Mouse (Mus musculus) hindbrain, embryonic 12.5 days (tissue): Measurements from ENCODE around the gene Lrp6. TPM values are rescaled to one million over a fixed set of nuclear protein-coding genes. Genes with fewer than 3 reads are reported as not detected.

Experiments used
- ATAC-seq: fragments of 200-750 bp; cut with Nextera tagmentation; 2 replicates; pipeline ENCODE4 v1.8.0; 2017; ENCODE audit warnings: moderate TSS enrichment; ENCODE audit not compliant: low FRiP score
- H3K27ac ChIP-seq: fragments of 300-500 bp; sonication (generic); 2 replicates; pipeline ENCODE4 v1.5.1; 2016; ENCODE audit warnings: mild to moderate bottlenecking
- H3K27me3 ChIP-seq: fragments of 300-500 bp; sonication (generic); 2 replicates; pipeline ENCODE4 v1.6.1; 2016; ENCODE audit warnings: mild to moderate bottlenecking
- H3K36me3 ChIP-seq: fragments of 300-500 bp; sonication (generic); 2 replicates; pipeline ENCODE4 v1.6.1; 2016; ENCODE audit warnings: mild to moderate bottlenecking
- H3K4me1 ChIP-seq: fragments of 300-500 bp; sonication (generic); 2 replicates; pipeline ENCODE4 v1.6.1; 2016
- H3K4me2 ChIP-seq: fragments of 300-500 bp; sonication (generic); replicated peaks from 2 replicates; pipeline ENCODE4 v1.6.1; 2016; ENCODE audit warnings: mild to moderate bottlenecking
- H3K4me3 ChIP-seq: fragments of 300-500 bp; sonication (generic); 2 replicates; pipeline ENCODE4 v1.5.1; 2016; ENCODE audit warnings: mild to moderate bottlenecking
- H3K9ac ChIP-seq: fragments of 300-500 bp; sonication (generic); 2 replicates; pipeline ENCODE4 v1.6.1; 2016; ENCODE audit warnings: mild to moderate bottlenecking, moderate library complexity
- H3K9me3 ChIP-seq: fragments of 300-500 bp; sonication (generic); replicated peaks from 2 replicates; pipeline ENCODE4 v1.6.1; 2016; ENCODE audit warnings: mild to moderate bottlenecking
- WGBS: fragments of 180-500 bp; shearing (Covaris S2); methylation state at CpG from one replicate; pipeline ENCODE4 v1.1.7; 2016; 5-methylcytosine and 5-hydroxymethylcytosine counted together
- polyA plus RNA-seq: library from polyadenylated mRNA; unstranded; fragments of >200 nt; fragmentation: Nextera tagmentation; extraction: Ambion mirVana; gene quantifications from 2 replicates; pipeline ENCODE4 v1.2.1, GENCODE M21; 2016

The Lrp6 gene
- polyA plus RNA-seq, 1 experiment from 2014 or later = 39.2 TPM

DNA sequence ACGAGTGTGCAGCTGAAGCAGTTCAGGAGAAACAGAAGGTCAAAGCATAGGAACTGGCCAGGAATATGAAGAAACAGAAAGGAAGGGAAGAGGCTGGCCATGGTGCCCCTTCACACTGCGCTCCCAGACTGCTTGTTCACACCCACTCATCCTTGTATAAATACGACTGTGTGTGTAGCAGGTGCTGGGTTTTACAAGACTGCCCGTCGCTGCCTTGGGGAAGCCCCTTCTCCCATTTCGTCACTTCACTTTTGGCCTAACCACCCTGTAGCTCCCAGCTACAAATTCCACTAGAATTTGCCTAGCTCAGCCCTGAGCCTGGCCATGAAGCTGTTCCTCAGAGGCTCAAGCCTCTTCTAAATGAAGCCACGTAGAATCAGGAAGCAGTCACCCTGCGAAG lies 146.4 kb downstream of the Lrp6 start:
- Histone ChIP-seq H3K27ac (no peak overlapping the region), H3K4me2 (no peak overlapping the region), H3K36me3 (no peaks in the 10 kb centered on the region), H3K27me3 (no peaks in the 10 kb centered on the region), H3K4me1 (peaks cover 1% of the 10 kb centered on the region; the same call in 1 of the 2 replicates), H3K9ac (no peak overlapping the region), H3K4me3 (no peak overlapping the region), H3K9me3 (no peaks in the 10 kb centered on the region)
- WGBS = 86% methylated on average over 8 of the region's 8 CpGs
- no peak for ATAC-seq

DNA sequence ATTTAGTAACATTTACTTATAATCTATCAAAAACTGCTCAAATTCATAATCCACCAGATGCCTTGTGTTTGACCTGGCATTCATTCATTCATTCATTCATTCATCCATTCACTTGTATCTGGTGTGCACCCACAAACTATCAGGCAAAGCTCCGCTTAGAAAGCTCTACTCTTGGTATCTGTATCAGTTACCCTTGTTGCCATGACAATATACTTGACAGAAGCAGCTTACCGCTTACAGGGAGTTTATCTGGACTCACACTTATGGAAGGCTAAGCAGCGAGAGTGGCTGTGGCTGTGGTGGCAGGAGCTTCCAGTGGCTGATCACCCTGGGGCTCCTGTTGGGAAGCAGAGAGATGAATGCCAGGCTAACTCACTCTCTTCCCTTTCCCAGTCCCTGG lies 148.9 kb downstream of the Lrp6 start:
- no peak overlapping the region for H3K27ac ChIP-seq
- no peaks in the 10 kb centered on the region for H3K27me3 ChIP-seq
- H3K36me3 ChIP-seq = no peaks in the 10 kb centered on the region
- no peaks in the 10 kb centered on the region for H3K9me3 ChIP-seq
- H3K4me1 ChIP-seq = no peaks in the 10 kb centered on the region
- no peak overlapping the region for H3K9ac ChIP-seq
- no peak for ATAC-seq
- H3K4me3 ChIP-seq = no peak overlapping the region
- H3K4me2 ChIP-seq = no peak overlapping the region
- 78% methylated on average over 3 of the region's 3 CpGs for WGBS

DNA sequence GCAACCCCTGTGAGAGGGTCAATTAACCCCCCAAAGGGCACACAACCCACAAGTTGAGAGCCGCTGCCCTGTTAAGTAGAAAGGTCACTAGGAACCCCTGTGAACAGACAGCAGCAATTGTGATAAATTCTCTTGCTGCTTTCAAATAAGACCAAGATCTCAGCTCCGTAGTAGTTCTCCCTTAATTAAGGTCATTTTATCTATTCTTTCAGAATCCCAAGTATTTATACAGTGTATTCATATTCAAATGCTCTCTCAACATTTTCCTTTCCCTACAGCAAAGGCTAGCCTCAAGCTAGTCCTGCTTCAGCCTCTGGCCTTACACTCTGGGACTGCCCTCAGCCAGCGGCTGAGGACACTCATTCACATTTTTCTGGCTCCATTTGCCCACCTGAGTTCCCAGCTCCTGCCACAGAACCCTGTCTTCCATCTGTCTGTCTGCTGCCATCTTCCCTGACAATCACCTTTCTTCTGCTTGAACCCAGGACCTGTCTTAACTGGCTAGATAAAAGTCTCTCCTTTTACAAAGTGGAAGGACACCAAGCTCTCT lies 150.1 kb downstream of the Lrp6 start:
- WGBS = 47% methylated on average over 3 of the region's 3 CpGs
- Histone ChIP-seq H3K36me3 (no peaks in the 10 kb centered on the region), H3K27ac (no peak overlapping the region), H3K9ac (no peak overlapping the region), H3K4me2 (no peak overlapping the region), H3K4me1 (no peaks in the 10 kb centered on the region), H3K9me3 (no peaks in the 10 kb centered on the region), H3K27me3 (no peaks in the 10 kb centered on the region), H3K4me3 (no peak overlapping the region)
- ATAC-seq = no peak

DNA sequence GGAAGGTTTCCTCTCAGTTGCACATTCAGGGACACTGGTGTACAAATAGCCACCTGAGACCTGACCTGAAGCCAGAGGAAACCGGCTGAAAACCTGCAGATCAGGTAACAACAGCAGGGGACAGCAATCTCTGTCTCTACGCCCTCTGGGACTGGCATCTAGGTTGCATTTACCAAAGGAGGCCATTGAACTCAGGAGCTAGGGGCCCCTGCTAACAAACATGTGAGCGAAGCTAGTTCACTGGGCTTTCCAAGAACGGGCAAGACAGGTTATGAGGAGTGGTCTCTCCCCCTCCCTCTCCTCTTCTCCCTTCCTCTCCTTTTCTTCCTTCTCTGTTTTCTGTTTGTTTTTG lies 152.3 kb downstream of the Lrp6 start:
- no peak overlapping the region for H3K27ac ChIP-seq
- no peak overlapping the region for H3K4me3 ChIP-seq
- H3K4me2 ChIP-seq = no peak overlapping the region
- H3K36me3 ChIP-seq = no peaks in the 10 kb centered on the region
- no peak overlapping the region for H3K9ac ChIP-seq
- no peak for ATAC-seq
- no peaks in the 10 kb centered on the region for H3K4me1 ChIP-seq
- 74% methylated on average over 4 of the region's 4 CpGs for WGBS
- no peaks in the 10 kb centered on the region for H3K9me3 ChIP-seq
- no peaks in the 10 kb centered on the region for H3K27me3 ChIP-seq

DNA sequence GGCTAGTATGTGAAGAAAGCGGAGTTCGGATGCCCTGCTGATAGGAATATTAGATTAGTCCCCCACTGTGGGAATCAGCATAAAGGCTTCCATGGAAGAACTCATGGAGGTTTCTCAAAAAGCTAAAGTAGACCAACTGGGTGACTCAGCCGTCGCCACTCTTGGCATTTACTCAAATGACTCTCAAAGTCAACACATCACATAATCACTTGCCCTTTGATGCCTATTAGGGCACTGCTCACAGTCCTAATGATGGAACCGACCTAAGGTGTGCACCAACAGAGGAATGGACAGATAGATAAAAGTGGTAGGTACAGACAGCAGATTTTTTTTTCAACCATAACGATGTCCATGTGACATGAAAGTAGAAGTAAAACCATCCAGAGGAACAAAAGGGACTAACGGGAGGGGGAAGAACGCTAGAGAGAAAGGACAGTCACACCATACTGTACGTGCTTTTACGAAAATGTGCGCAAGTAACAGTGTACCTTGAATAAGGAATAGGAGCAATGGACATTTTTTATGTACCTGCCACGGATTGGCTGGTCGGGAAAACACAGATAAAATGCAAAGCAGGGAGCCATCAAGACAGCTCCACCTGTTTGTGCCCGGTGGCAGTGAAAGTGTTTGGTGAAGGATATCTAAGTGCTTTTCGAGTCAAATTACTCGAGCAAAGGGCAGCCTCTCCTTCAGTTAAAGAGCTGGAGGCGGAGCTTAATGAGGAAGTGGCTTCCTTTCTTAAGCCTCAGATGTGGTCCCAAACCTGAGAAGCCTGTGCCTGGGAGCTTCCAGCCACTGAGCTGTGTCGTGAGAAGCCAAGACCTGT lies 152.8 kb downstream of the Lrp6 start:
- WGBS = 62% methylated on average over 18 of the region's 18 CpGs
- H3K9me3 ChIP-seq = no peaks in the 10 kb centered on the region
- H3K4me1 ChIP-seq = no peaks in the 10 kb centered on the region
- no peak overlapping the region for H3K4me3 ChIP-seq
- no peak overlapping the region for H3K27ac ChIP-seq
- no peak overlapping the region for H3K9ac ChIP-seq
- H3K27me3 ChIP-seq = no peaks in the 10 kb centered on the region
- ATAC-seq = no peak
- no peak overlapping the region for H3K4me2 ChIP-seq
- H3K36me3 ChIP-seq = no peaks in the 10 kb centered on the region

DNA sequence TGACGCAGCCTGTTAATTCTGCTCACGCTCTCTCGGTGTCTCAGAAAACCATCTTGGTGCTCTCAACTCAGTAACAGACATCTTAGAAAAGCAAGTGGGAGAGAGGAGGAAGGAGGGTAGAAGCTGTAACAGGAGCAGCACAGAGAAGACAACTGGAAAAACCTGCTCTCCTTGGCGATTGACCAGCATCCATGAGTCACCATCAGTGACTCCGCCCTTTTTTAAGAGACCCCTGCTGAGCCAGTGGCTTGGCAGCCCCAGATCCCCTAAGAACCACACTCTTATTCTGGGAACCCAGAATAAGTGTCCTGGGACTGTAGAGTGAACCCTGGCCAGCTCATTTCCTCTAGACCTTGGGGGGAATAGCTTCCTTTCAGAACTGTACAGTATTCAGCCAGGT lies 159.5 kb downstream of the Lrp6 start:
- no peaks in the 10 kb centered on the region for H3K4me1 ChIP-seq
- H3K27ac ChIP-seq = no peak overlapping the region
- H3K4me3 ChIP-seq = no peak overlapping the region
- no peaks in the 10 kb centered on the region for H3K9me3 ChIP-seq
- no peak overlapping the region for H3K9ac ChIP-seq
- no peaks in the 10 kb centered on the region for H3K27me3 ChIP-seq
- H3K36me3 ChIP-seq = no peaks in the 10 kb centered on the region
- no peak overlapping the region for H3K4me2 ChIP-seq
- WGBS = 63% methylated on average over 5 of the region's 5 CpGs
- no peak for ATAC-seq

- Histone ChIP-seq H3K4me1 (no peaks in the 10 kb centered on the region), H3K9ac (no peak overlapping the region), H3K9me3 (no peaks in the 10 kb centered on the region), H3K27ac (no peak overlapping the region), H3K4me3 (no peak overlapping the region), H3K4me2 (no peak overlapping the region), H3K27me3 (no peaks in the 10 kb centered on the region), H3K36me3 (no peaks in the 10 kb centered on the region)
- WGBS = 88% methylated on average over 9 of the region's 9 CpGs
- no peak for ATAC-seq
Observed at GRCm38 (mm10) chr6:134403684-134404070, 163.1 kb downstream of the Lrp6 start.

DNA sequence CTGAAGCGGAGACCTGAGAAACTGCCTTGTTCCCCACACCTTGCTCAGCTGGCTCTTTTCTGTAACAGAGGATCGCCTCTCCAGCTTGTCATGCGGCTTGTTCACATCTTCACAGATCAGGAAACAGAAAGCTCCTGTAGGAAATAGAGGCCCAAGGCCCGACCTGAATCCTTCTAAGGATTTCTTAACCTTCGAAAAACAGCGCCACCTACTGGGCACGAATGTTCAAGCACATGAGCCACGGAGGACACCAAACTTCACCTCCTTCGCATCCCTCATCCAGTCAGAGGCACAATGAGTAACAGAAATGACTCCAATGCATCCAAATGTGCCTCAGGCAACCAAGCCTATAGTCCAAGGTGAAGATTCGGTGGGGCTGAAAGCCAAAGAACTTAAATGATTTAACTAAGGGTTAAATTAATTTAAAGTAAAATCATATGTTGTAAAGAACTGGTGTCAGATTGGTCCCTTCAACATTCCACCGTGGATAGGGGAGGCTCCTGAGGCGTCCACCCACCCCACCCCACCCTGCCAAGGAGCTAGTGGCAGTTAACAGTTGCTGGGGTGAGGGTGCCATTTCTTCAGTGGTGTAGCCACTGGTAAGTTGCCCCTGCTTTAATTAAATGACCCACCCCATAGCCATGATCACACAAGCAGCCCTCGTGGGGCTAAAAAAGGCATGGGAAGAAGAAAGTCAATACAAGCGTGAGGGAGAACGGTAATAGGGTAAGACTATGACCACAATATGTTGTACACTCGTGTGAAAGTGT lies 163.7 kb downstream of the Lrp6 start:
- H3K4me3 ChIP-seq = no peak overlapping the region
- no peak overlapping the region for H3K9ac ChIP-seq
- no peaks in the 10 kb centered on the region for H3K36me3 ChIP-seq
- H3K9me3 ChIP-seq = no peaks in the 10 kb centered on the region
- H3K27ac ChIP-seq = no peak overlapping the region
- 42% methylated on average over 16 of the region's 16 CpGs for WGBS
- no peaks in the 10 kb centered on the region for H3K27me3 ChIP-seq
- no peaks in the 10 kb centered on the region for H3K4me1 ChIP-seq
- no peak for ATAC-seq
- H3K4me2 ChIP-seq = no peak overlapping the region

Other genes with a start within 250 kb of the Lrp6 start
- gene Bcl2l14, start 170.6 kb downstream of the Lrp6 start, polyA plus RNA-seq = 0.35 and 0.40 TPM in 2 replicates
- 1.3 and 1.6 TPM in 2 replicates for gene Mansc1, start 65.5 kb upstream of the Lrp6 start, polyA plus RNA-seq
- gene Borcs5, start 72.5 kb upstream of the Lrp6 start, polyA plus RNA-seq = 37.8 and 38.5 TPM in 2 replicates
- gene Dusp16, start 225.7 kb upstream of the Lrp6 start, polyA plus RNA-seq = 11.0 and 12.9 TPM in 2 replicates